Mouse (Mus musculus) lung, postnatal 0 days (tissue): ENCODE results near the gene Ppp1r15a.

ENCODE experiments used
- CTCF ChIP-seq: IDR thresholded peaks from 2 replicates; pipeline ENCODE4 v1.5.1; 2016; ENCODE audit warnings: antibody characterized with exemption, mild to moderate bottlenecking
- EP300 ChIP-seq: IDR thresholded peaks from 2 replicates; pipeline ENCODE4 v1.6.1; 2016; ENCODE audit warnings: antibody characterized with exemption, mild to moderate bottlenecking, control low read depth

GRCm38 (mm10) chr7:45492951-45493350 lies 33.1 kb downstream of the Ppp1r15a start:
- TF ChIP-seq CTCF (no peak), EP300 (no peak)
